8 mouse cellular contexts compared by ENCODE assay signal in the genomic region with DNA sequence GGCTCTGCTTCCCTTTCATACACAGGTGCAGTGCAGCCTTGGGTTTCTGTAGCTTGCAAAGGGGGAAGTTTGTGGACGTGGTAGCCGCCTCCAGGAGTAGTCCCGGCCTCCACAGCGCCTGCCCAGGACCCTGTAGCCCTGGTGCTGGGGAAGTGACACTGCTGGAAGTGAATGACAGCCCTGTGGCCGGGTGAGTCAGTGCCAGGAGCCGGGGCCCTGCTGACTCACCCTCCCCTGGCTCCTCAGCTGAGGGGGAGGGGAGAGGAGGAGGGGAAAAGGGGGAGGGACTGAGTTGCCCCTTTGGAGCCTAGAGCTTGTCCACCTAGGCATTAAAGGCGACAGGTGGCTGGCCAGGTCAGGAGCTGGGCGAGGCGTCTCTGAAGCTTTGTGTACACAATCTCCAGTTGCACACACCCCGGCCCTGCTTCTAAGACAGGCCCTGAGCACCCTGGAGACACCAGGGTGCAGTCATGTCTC. TPM values are rescaled to one million over a fixed set of nuclear protein-coding genes. Genes with fewer than 3 reads are reported as not detected.
DNase-seq lines count a peak whose midpoint lies in the region; ATAC-seq lines count a peak whose summit lies in the region.

No protein-coding gene starts in this region.

- peaks cover 26% of the 10 kb centered on the region for H3K4me1 ChIP-seq in heart, embryonic 11.5 days (ENCODE audit: control insufficient read depth, insufficient read depth, low read length)
- H3K4me1 ChIP-seq in limb, embryonic 11.5 days (ENCODE audit: control insufficient read depth, insufficient read depth, low read length) = peaks cover 20% of the 10 kb centered on the region
- H3K4me1 ChIP-seq in stomach, embryonic 14.5 days (ENCODE audit: control insufficient read depth, insufficient read depth, low read length) = peaks cover 20% of the 10 kb centered on the region

- H3K27ac ChIP-seq in heart, embryonic 11.5 days (ENCODE audit: low read depth, low read length) = peak overlapping the region; percentile 43
- peak overlapping the region; percentile 73 for H3K27ac ChIP-seq in limb, embryonic 11.5 days (replicated peaks; ENCODE audit: low read depth, low read length)
- H3K27ac ChIP-seq in stomach, embryonic 14.5 days (ENCODE audit: low read length) = peak overlapping the region; percentile 82

- ATAC-seq in heart, embryonic 11.5 days (replicated peaks; ENCODE audit: insufficient number of reproducible peaks, low FRiP score, low TSS enrichment) = peak; percentile 40; the same call in 1 of the 2 replicates
- ATAC-seq in limb, embryonic 11.5 days (ENCODE audit: insufficient number of reproducible peaks, low FRiP score, low TSS enrichment, low read depth) = peak; percentile 58; the same call in 1 of the 2 replicates
- ATAC-seq in stomach, embryonic 14.5 days (ENCODE audit: insufficient number of reproducible peaks, insufficient read depth, low FRiP score, low read depth) = peak; percentile 79
- no peak for ATAC-seq in activated CD4-positive, CD25-positive, alpha-beta regulatory T cell, adult 4 months

- H3K27me3 ChIP-seq in heart, embryonic 11.5 days (ENCODE audit: control insufficient read depth, insufficient read depth, low read length) = no peaks in the 10 kb centered on the region
- H3K27me3 ChIP-seq in limb, embryonic 11.5 days (ENCODE audit: control insufficient read depth, insufficient read depth, low read length) = no peaks in the 10 kb centered on the region
- no peaks in the 10 kb centered on the region for H3K27me3 ChIP-seq in stomach, embryonic 14.5 days (ENCODE audit: control insufficient read depth, insufficient read depth, low read length)

- WGBS in heart, embryonic 11.5 days (ENCODE audit: insufficient replicate concordance) = 19% methylated on average over 10 of the region's 10 CpGs
- 6% methylated on average over 10 of the region's 10 CpGs for WGBS in limb, embryonic 11.5 days
- 12% methylated on average over 10 of the region's 10 CpGs for WGBS in stomach, embryonic 14.5 days

- peak; percentile 82 for DNase-seq in 3T3-L1 (ENCODE audit: low read depth, low spot score)
- peak; percentile 54 for DNase-seq in ES-CJ7 (ENCODE audit: low read depth, low spot score)
- DNase-seq in embryo, embryonic 10.5 days (ENCODE audit: low spot score) = peak; percentile 74
- DNase-seq in limb, embryonic 11.5 days (ENCODE audit: low spot score) = peak; percentile 57
- DNase-seq in mesoderm, embryonic 11.5 days (ENCODE audit: low read depth, low spot score) = peak; percentile 50

- no peak overlapping the region for H3K4me3 ChIP-seq in heart, embryonic 11.5 days (ENCODE audit: low read depth, low read length)
- H3K4me3 ChIP-seq in limb, embryonic 11.5 days (ENCODE audit: low read depth, low read length) = no peak overlapping the region
- no peak overlapping the region for H3K4me3 ChIP-seq in stomach, embryonic 14.5 days (ENCODE audit: low read depth, low read length)

- no peaks in the 10 kb centered on the region for H3K9me3 ChIP-seq in heart, embryonic 11.5 days (replicated peaks; ENCODE audit: control insufficient read depth, low read length)
- H3K9me3 ChIP-seq in limb, embryonic 11.5 days (ENCODE audit: control insufficient read depth, low read length) = no peaks in the 10 kb centered on the region
- no peaks in the 10 kb centered on the region for H3K9me3 ChIP-seq in stomach, embryonic 14.5 days (ENCODE audit: control insufficient read depth, low read depth, low read length)

- H3K36me3 ChIP-seq in heart, embryonic 11.5 days (ENCODE audit: control insufficient read depth, insufficient read depth, low read length) = peaks cover 5% of the 10 kb centered on the region; the same call in 1 of the 2 replicates
- no peaks in the 10 kb centered on the region; the same call in 1 of the 2 replicates for H3K36me3 ChIP-seq in limb, embryonic 11.5 days (ENCODE audit: control insufficient read depth, insufficient read depth, low read length)
- peaks cover 3% of the 10 kb centered on the region; the same call in 1 of the 2 replicates for H3K36me3 ChIP-seq in stomach, embryonic 14.5 days (ENCODE audit: control insufficient read depth, insufficient read depth, low read length)

- peak overlapping the region; percentile 19; the same call in 1 of the 2 replicates for H3K4me2 ChIP-seq in heart, embryonic 11.5 days
- peak overlapping the region; percentile 17 for H3K4me2 ChIP-seq in limb, embryonic 11.5 days (ENCODE audit: low read depth, severe bottlenecking)
- H3K4me2 ChIP-seq in stomach, embryonic 14.5 days (replicated peaks; ENCODE audit: low read depth, low read length) = 0 out of 2 replicates have a peak overlapping the region, but pooled peaks have one; percentile 1

- 0 out of 2 replicates have a peak overlapping the region, but pooled peaks have one; percentile 43 for H3K9ac ChIP-seq in heart, embryonic 11.5 days (ENCODE audit: low read depth, low read length)
- no peak overlapping the region for H3K9ac ChIP-seq in limb, embryonic 11.5 days (ENCODE audit: low read length)
- 0 out of 2 replicates have a peak overlapping the region, but pooled peaks have one; percentile 18 for H3K9ac ChIP-seq in stomach, embryonic 14.5 days (replicated peaks; ENCODE audit: low read depth, low read length)

RNA-seq across cellular contexts. Expression of gene Slc6a6, which starts 29.0 kb away (rescaled TPM):
- 54.7 and 63.0 TPM in 2 replicates for polyA plus RNA-seq in heart, embryonic 11.5 days (2014; fragmentation: Nextera tagmentation; extraction: Ambion mirVana)
- 34.4 and 36.1 TPM in 2 replicates for polyA plus RNA-seq in limb, embryonic 11.5 days (2014; fragmentation: Nextera tagmentation; extraction: Ambion mirVana)
- polyA plus RNA-seq in stomach, embryonic 14.5 days (2014; fragmentation: Nextera tagmentation; extraction: Ambion mirVana) = 60.3 and 65.1 TPM in 2 replicates
- polyA plus RNA-seq in activated CD4-positive, CD25-positive, alpha-beta regulatory T cell, adult 4 months (2017; shearing (Covaris generic)) = 10 to 100 TPM; 34.3 to 47.9 TPM
